Mouse (Mus musculus) lung, embryonic 15.5 days (tissue): ENCODE measurements around the gene Tgm2. TPM values are rescaled to one million over a fixed set of nuclear protein-coding genes. Genes with fewer than 3 reads are reported as not detected.

Experiments used
- ATAC-seq: fragments of 200-750 bp; cut with Nextera tagmentation; 2 replicates; pipeline ENCODE4 v1.8.0; 2017; ENCODE audit warnings: moderate number of reproducible peaks, borderline replicate concordance; ENCODE audit not compliant: low FRiP score, low TSS enrichment; ENCODE audit errors: extremely low read depth
- H3K27ac ChIP-seq: fragments of 300-500 bp; sonication (generic); 2 replicates; pipeline ENCODE4 v1.5.1; 2015; ENCODE audit warnings: moderate library complexity, mild to moderate bottlenecking, inconsistent platforms
- H3K27me3 ChIP-seq: fragments of 300-500 bp; sonication (generic); 2 replicates; pipeline ENCODE4 v1.6.1; 2015; ENCODE audit warnings: inconsistent platforms
- H3K36me3 ChIP-seq: fragments of 300-500 bp; sonication (generic); 2 replicates; pipeline ENCODE4 v1.6.1; 2015; ENCODE audit warnings: inconsistent platforms
- H3K4me1 ChIP-seq: fragments of 300-500 bp; sonication (generic); 2 replicates; pipeline ENCODE4 v1.6.1; 2015; ENCODE audit warnings: inconsistent platforms
- H3K4me2 ChIP-seq: fragments of 300-500 bp; sonication (generic); 2 replicates; pipeline ENCODE4 v1.6.1; 2015; ENCODE audit warnings: inconsistent platforms, mild to moderate bottlenecking, moderate library complexity
- H3K4me3 ChIP-seq: fragments of 300-500 bp; sonication (generic); 2 replicates; pipeline ENCODE4 v1.5.1; 2015; ENCODE audit warnings: mild to moderate bottlenecking, inconsistent platforms
- H3K9ac ChIP-seq: fragments of 300-500 bp; sonication (generic); 2 replicates; pipeline ENCODE4 v1.6.1; 2015; ENCODE audit warnings: inconsistent platforms
- H3K9me3 ChIP-seq: fragments of 300-500 bp; sonication (generic); 2 replicates; pipeline ENCODE4 v1.6.1; 2016; ENCODE audit warnings: inconsistent platforms
- WGBS: fragments of 180-500 bp; shearing (Covaris S2); methylation state at CpG from one replicate; pipeline ENCODE4 v1.1.7; 2015; 5-methylcytosine and 5-hydroxymethylcytosine counted together
- polyA plus RNA-seq: library from polyadenylated mRNA; unstranded; fragments of >200 nt; fragmentation: Nextera tagmentation; extraction: Ambion mirVana; gene quantifications from 2 replicates; pipeline ENCODE4 v1.2.1, GENCODE M21; 2015

The Tgm2 gene
- polyA plus RNA-seq, 1 experiment from 2014 or later = 70.0 TPM

DNA sequence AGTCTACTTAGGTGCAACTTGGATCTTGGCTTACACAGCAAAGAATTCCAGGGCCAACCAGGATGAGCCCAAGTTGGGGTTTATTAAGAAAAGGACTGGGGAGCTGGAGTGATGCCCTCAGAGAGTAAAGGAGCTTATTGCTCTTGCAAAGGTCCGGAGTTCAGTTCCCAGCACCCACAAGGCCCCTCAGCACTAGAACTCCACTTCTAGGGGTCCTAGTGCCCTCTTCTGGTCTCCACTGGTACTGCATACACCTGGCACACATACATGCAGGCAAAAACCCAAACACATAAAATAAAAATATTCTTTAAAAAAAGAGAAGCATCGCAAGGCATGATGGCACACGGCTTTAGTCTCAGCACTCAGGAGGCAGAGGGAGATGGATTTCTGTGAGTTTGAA is 4.8 kb upstream of the Tgm2 start:
- no peak overlapping the region for H3K4me2 ChIP-seq
- WGBS = 97% methylated on average over 3 of the region's 3 CpGs

DNA sequence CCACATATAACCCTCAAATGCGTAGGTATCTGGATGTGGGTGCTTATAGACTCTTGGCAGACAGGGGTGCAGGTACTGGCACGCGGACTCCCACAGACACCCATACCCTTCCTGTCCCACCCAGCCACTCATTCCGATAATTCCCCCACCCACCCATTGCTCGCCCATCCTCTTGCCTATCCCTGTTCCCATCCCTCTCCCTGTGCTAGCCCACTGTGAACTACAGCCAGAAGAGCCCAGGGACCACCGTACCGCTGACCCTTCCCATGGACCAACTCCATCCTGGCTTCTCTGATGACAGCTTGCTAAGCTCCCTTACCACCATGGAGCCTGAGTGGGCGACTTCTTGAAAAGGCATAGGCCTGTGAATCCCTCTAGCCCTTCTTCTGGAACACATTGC is 735 bp upstream of the Tgm2 start:
- H3K9me3 ChIP-seq = no peaks in the 10 kb centered on the region
- WGBS = 91% methylated on average over 8 of the region's 8 CpGs

More for the DNA sequence above, 4.8 kb upstream of the Tgm2 start:
- no peak for ATAC-seq
- Histone ChIP-seq H3K36me3 (no peaks in the 10 kb centered on the region), H3K4me3 (no peak overlapping the region), H3K27me3 (no peaks in the 10 kb centered on the region), H3K9me3 (no peaks in the 10 kb centered on the region), H3K4me1 (peaks cover 26% of the 10 kb centered on the region), H3K9ac (no peak overlapping the region), H3K27ac (no peak overlapping the region)

DNA sequence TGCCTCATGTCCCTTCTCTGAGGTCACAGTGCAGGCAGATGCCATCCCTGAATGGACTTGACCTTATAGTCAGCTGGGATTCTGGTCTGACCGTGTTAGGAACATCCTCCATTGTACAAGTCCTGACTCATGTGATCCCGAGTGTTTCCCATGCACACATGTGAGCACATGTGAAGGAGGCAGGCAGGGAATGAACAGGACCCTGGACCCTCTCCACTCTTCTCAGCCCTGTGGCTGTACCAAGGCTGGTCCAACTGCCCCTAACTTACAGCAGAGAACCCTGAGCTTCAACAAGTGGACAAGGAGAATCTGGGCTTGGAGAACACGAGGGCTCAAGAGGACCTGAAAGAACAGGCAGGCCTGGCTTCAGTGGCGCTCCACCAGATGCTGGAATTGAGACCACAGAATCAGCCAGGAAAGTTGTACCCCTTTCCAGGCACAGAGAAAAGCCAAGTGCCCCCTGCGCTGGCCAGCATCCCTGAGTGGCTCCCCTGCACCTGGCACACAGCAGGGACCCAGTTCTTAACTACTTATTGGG is 639 bp downstream of the Tgm2 start:
- Histone ChIP-seq H3K27me3 (no peaks in the 10 kb centered on the region), H3K36me3 (no peaks in the 10 kb centered on the region), H3K4me1 (peaks cover 52% of the 10 kb centered on the region), H3K4me2 (peak overlapping the region; percentile 87), H3K4me3 (peak overlapping the region; percentile 56), H3K9me3 (no peaks in the 10 kb centered on the region), H3K27ac (0 out of 2 replicates have a peak overlapping the region, but pooled peaks have one; percentile 31), H3K9ac (peak overlapping the region; percentile 67)
- no peak for ATAC-seq
- 60% methylated on average over 5 of the region's 5 CpGs for WGBS

More for the DNA sequence above, 735 bp upstream of the Tgm2 start:
- no peak overlapping the region for H3K27ac ChIP-seq
- H3K9ac ChIP-seq = no peak overlapping the region
- H3K4me2 ChIP-seq = no peak overlapping the region
- peaks cover 39% of the 10 kb centered on the region for H3K4me1 ChIP-seq
- no peaks in the 10 kb centered on the region for H3K36me3 ChIP-seq
- ATAC-seq = no peak
- H3K27me3 ChIP-seq = no peaks in the 10 kb centered on the region
- H3K4me3 ChIP-seq = no peak overlapping the region

DNA sequence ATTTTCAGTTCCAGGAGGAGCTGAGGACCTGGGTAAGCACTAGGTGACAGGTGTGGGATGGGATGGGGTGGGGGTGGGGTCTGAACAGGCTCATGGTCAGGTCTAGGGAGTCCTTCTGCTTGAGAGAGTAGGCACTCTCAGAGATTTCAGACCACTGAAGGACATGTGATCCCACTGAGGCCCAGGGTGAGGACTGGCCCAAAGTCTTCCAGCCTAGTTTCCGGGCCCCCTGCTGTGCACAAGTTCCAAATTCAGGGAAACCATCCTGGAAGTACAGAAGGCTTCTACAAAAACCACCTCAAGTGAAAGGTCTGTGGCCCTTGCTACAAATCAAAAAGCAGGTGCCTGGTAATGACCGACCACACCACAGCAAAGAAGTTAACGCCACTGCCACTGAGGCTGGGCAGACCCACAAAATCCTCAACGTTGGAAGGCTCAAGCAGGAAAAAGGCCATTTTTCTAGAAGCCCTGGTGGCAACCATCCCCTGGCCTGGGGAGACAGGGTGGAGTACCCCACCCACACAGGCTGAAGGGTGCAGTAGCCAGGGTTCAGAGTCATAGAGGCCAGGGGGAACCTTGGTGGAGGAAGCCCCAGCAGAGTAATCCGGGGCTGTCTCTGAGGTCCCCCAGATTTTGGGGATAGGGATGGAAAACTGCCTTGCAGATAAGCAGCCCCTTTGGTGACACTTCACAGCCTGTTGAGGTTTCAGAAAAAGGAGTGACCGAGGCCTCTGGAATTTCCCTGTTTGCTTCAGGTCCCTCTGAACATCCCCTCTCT is 1.3 kb downstream of the Tgm2 start:
- peak overlapping the region; percentile 67; the same call in 1 of the 2 replicates for H3K9ac ChIP-seq

DNA sequence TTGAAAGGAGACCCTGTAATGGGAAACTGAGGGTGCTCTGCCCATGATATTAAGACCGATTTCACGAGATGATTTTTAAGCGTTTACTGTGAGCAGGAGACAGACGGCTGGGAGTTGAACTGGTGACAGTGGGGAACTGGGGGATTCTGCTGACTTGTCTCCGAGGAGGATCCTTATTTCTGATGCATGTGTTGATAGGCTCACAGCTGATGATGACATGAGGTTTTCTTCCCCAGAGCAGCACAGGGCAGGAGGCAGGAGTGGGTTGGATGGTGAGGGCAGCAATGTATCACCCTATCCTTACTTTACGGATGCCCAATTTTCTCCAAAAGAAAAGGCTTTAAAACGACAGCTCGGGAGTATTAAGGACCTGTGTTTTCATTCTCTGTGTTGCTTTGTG is 2.0 kb downstream of the Tgm2 start:
- no peak for ATAC-seq
- no peaks in the 10 kb centered on the region for H3K27me3 ChIP-seq
- no peaks in the 10 kb centered on the region for H3K9me3 ChIP-seq
- peak overlapping the region; percentile 87 for H3K4me2 ChIP-seq
- H3K9ac ChIP-seq = no peak overlapping the region
- H3K27ac ChIP-seq = no peak overlapping the region
- 49% methylated on average over 8 of the region's 8 CpGs for WGBS
- H3K4me1 ChIP-seq = peaks cover 65% of the 10 kb centered on the region
- no peak overlapping the region for H3K4me3 ChIP-seq
- no peaks in the 10 kb centered on the region for H3K36me3 ChIP-seq

More for the DNA sequence above, 1.3 kb downstream of the Tgm2 start:
- no peak for ATAC-seq
- peak overlapping the region; percentile 87 for H3K4me2 ChIP-seq
- 62% methylated on average over 6 of the region's 6 CpGs for WGBS
- H3K36me3 ChIP-seq = no peaks in the 10 kb centered on the region
- peak overlapping the region; percentile 31; the same call in 1 of the 2 replicates for H3K27ac ChIP-seq
- no peaks in the 10 kb centered on the region for H3K27me3 ChIP-seq
- H3K4me1 ChIP-seq = peaks cover 58% of the 10 kb centered on the region
- no peaks in the 10 kb centered on the region for H3K9me3 ChIP-seq
- peak overlapping the region; percentile 56 for H3K4me3 ChIP-seq

DNA sequence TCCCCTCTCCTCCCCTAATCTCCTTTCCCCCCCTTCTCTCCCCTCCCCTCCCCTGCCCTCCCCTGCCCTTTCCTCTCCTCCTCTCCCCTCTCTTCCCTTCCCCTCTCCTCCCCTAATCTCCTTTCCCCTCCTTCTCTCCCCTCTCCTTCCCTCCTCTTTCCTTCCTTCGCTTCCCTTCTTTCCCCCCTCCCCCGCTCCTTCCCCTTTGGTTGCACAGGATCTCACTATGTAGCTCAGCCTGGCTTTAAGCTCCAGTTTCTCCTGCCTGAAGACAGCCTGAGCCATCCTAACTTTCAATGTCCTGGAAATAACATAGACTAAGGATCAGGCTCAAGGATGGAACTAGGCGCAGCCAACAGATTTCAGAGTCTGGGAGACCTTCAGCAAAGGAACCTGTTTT is 2.4 kb downstream of the Tgm2 start:
- Histone ChIP-seq H3K9ac (no peak overlapping the region), H3K4me3 (no peak overlapping the region), H3K36me3 (peaks cover 1% of the 10 kb centered on the region; the same call in 1 of the 2 replicates), H3K27ac (no peak overlapping the region), H3K9me3 (no peaks in the 10 kb centered on the region), H3K4me2 (no peak overlapping the region), H3K4me1 (peaks cover 69% of the 10 kb centered on the region), H3K27me3 (no peaks in the 10 kb centered on the region)
- WGBS = 51% methylated on average over 3 of the region's 3 CpGs
- ATAC-seq = no peak

DNA sequence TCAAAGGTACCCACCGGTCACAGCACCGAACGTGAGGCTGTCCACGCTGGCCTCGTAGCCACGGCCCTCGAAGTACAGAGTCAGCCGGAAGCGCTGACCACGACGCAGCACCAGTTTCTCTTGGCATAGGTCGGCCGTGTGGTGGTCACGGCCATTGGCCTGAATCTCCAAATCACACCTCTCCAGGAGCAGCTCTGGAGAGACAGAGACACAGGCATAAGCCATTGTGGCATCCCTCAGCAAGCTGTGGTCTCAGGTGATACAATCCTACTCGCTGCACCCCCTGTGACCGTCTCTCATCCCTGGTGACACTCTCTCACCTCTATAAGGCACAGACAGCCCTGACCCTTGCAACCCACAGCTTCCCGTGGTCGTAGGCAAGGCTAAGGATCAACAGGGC is 3.3 kb downstream of the Tgm2 start:
- Histone ChIP-seq H3K9me3 (no peaks in the 10 kb centered on the region), H3K27ac (peak overlapping the region; percentile 28), H3K4me2 (peak overlapping the region; percentile 6; the same call in 1 of the 2 replicates), H3K27me3 (no peaks in the 10 kb centered on the region), H3K36me3 (peaks cover 6% of the 10 kb centered on the region; the same call in 1 of the 2 replicates), H3K4me1 (peaks cover 72% of the 10 kb centered on the region), H3K4me3 (no peak overlapping the region), H3K9ac (no peak overlapping the region)
- no peak for ATAC-seq
- WGBS = 75% methylated on average over 18 of the region's 18 CpGs

DNA sequence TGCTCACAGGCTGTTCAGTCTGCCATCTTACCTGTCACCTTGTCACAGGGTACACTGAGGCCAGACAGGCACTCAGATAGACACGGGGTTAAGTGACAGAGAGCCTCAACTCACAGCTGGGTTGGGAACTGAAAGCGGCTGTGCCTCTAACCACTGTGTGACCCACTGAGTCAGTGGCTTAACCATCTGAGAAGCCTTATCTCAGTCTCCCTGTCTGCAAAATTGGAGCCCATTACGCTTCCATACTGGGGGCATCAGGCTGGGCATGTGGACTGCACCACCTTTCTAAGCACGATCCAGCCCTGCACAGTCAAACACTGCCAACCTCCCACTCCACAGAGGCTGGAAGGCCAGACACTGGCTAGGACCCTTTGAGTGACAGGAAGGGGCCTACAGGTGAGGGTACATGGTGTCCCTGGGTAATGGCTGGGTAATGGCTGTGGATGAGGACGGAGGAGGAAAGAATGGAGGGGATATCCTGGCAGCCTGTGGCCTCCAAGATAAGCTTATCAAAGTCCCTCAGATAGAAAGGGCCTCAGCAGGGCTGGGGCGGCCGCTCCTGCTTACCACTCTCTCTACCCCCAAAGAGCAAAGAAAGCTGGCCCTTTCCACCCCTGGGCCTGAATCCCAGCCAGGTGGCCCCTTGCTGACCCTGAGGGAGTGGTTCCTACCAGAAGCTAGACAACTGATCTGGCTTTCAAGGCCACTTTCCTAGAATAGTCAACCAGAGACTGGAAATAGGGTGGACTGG is 4.4 kb downstream of the Tgm2 start:
- no peaks in the 10 kb centered on the region for H3K27me3 ChIP-seq
- peaks cover 6% of the 10 kb centered on the region; the same call in 1 of the 2 replicates for H3K36me3 ChIP-seq
- ATAC-seq = peak; percentile 12; the same call in 1 of the 2 replicates
- H3K27ac ChIP-seq = 0 out of 2 replicates have a peak overlapping the region, but pooled peaks have one; percentile 45
- H3K4me3 ChIP-seq = no peak overlapping the region
- no peaks in the 10 kb centered on the region for H3K9me3 ChIP-seq
- H3K4me1 ChIP-seq = peaks cover 76% of the 10 kb centered on the region
- WGBS = 69% methylated on average over 7 of the region's 7 CpGs
- no peak overlapping the region for H3K9ac ChIP-seq
- no peak overlapping the region for H3K4me2 ChIP-seq

DNA sequence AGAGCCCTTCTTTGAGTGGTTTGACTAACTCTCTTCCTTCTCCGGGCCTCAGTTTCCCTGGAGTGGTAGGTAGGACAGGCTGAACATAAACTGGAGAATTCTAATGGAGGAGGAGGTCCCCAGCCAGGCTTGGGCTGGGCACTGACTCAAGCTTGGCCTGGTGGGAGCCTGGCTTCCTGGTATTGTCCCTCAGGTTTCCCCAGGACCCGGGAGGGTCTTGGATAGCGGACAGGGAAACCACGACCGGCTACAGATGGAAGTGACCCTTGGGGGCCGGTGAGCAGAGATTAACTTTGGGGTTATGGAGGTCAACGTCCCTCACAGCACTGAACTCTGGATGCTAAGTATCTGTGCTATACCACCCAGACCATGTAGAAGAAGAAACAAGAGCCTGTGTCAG is 5.0 kb downstream of the Tgm2 start:
- Histone ChIP-seq H3K4me2 (no peak overlapping the region), H3K27me3 (no peaks in the 10 kb centered on the region), H3K9me3 (no peaks in the 10 kb centered on the region), H3K4me1 (peaks cover 82% of the 10 kb centered on the region), H3K9ac (no peak overlapping the region), H3K27ac (0 out of 2 replicates have a peak overlapping the region, but pooled peaks have one; percentile 45), H3K36me3 (peaks cover 6% of the 10 kb centered on the region; the same call in 1 of the 2 replicates), H3K4me3 (no peak overlapping the region)
- 80% methylated on average over 7 of the region's 7 CpGs for WGBS
- ATAC-seq = no peak

DNA sequence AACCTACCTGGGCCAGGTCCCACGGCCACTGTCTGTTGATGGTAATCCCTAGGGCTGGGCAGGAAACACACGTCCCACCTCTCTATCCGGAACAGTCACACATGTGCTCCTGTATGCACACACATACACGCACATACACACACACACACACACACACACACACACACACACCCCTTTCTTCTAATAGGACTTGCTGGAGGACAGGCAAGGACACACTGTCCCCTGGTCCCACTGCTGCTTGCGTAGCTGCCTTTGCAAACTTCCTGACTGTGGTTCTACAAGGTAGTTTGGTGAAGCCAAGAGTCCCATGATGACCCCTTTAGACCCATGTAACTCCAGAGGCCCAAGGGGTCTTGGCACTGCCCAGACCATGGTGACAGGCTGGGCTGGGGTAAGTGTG is 5.6 kb downstream of the Tgm2 start:
- Histone ChIP-seq H3K27me3 (no peaks in the 10 kb centered on the region), H3K9me3 (no peaks in the 10 kb centered on the region), H3K4me1 (peaks cover 82% of the 10 kb centered on the region), H3K4me3 (no peak overlapping the region), H3K9ac (no peak overlapping the region), H3K27ac (peak overlapping the region; percentile 68), H3K4me2 (no peak overlapping the region), H3K36me3 (peaks cover 6% of the 10 kb centered on the region; the same call in 1 of the 2 replicates)
- no peak for ATAC-seq
- WGBS = 79% methylated on average over 5 of the region's 5 CpGs

DNA sequence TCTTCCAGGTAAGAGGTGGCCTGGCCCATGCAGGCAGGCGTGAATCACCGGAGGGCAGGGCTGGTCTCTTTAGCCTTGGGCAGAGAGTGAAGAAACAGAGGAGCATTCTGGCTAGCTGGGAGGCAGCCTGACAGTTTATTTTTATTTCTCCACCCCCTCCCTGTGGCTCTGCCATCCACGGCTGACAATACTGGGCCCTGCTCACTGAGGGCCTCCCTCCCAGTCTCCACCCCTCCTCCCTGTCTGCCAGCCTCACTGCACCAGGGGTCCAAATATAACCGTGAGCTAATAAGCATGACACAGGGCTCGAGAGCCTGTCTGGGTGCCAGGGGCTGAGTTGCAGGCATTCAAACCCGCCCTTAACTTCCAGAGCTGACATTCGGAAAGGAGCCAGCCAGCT is 6.6 kb downstream of the Tgm2 start:
- Histone ChIP-seq H3K27me3 (no peaks in the 10 kb centered on the region), H3K4me2 (no peak overlapping the region), H3K36me3 (peaks cover 6% of the 10 kb centered on the region; the same call in 1 of the 2 replicates), H3K4me1 (peaks cover 76% of the 10 kb centered on the region), H3K27ac (peak overlapping the region; percentile 68), H3K9ac (no peak overlapping the region), H3K9me3 (no peaks in the 10 kb centered on the region), H3K4me3 (no peak overlapping the region)
- peak; percentile 37; the same call in 1 of the 2 replicates for ATAC-seq
- 36% methylated on average over 7 of the region's 7 CpGs for WGBS
